Mouse (Mus musculus) lung, postnatal 0 days (tissue): ENCODE data around the gene Aup1.

ENCODE experiments used
- CTCF ChIP-seq: IDR thresholded peaks from 2 replicates; pipeline ENCODE4 v1.5.1; 2016; ENCODE audit warnings: antibody characterized with exemption, mild to moderate bottlenecking
- EP300 ChIP-seq: IDR thresholded peaks from 2 replicates; pipeline ENCODE4 v1.6.1; 2016; ENCODE audit warnings: antibody characterized with exemption, mild to moderate bottlenecking, control low read depth

DNA sequence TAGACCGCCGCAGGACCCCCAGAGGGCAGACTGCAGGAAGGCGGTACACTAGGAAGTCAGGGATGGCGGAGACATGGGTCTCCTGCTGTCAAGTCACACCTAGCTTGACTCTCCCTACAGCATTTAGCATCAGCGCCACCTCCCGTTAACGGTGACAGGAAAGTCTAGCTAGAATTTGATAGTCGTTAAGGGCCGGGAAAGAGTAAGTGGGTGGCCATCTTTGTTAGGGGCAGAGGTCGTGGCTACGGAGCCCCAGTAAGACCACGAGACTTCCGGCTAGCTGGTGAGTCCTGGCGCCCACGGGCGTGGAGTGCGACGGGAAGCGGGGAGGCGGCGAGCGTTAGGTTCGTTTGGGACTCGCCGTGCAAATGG is 47.0 kb downstream of the Aup1 start, which contains the start of the genes Ccdc142 and Gm42688:
- TF ChIP-seq CTCF (peak; percentile 79), EP300 (no peak)
